Mouse (Mus musculus): ENCODE data around the gene Gm28036. TPM values are rescaled to one million over a fixed set of nuclear protein-coding genes. Genes with fewer than 3 reads are reported as not detected.
A peak's percentile ranks its signal among the peaks of the same experiment; 100 is the strongest.

Gene Gm28036
- polyA plus RNA-seq, 1 experiment from 2014 or later: 11.0 TPM

GRCm38 (mm10) chr2:156079674-156080073, 47.2 kb downstream of the Gm28036 start:
- Histone ChIP-seq H3K4me2 (no peak overlapping the region), H3K9me3 (replicated peaks) (no peaks in the 10 kb centered on the region), H3K36me3 (peaks cover 39% of the 10 kb centered on the region), H3K4me3 (replicated peaks) (no peak overlapping the region), H3K27me3 (replicated peaks) (no peaks in the 10 kb centered on the region), H3K27ac (replicated peaks) (no peak overlapping the region), H3K4me1 (peaks cover 7% of the 10 kb centered on the region), H3K9ac (replicated peaks) (no peak overlapping the region)
- WGBS: 48% methylated on average over 4 of the region's 4 CpGs
- ATAC-seq (ENCODE audit: low FRiP score): no peak

DNA sequence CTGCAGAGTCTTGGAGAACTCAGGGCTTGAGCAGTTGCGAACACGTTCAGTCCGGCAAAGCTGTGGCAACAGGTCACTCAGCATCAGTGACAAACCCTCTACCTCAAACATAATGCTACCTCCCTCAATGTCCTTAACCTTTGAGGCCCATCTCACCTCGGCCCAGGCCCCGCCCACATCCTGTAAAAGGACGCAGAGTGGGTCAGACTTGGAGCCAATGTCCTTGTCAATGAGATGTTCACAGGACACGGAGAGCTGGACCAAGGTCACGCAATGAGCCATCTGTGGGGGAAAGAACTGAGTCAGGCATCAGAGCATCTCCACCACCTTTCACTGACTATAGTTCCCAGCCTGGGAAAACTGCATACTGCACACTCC, 47.7 kb downstream of the Gm28036 start:
- WGBS: 90% methylated on average over 8 of the region's 8 CpGs
- H3K4me1 ChIP-seq: peaks cover 7% of the 10 kb centered on the region
- peaks cover 44% of the 10 kb centered on the region for H3K36me3 ChIP-seq
- H3K27me3 ChIP-seq (replicated peaks): no peaks in the 10 kb centered on the region
- no peak overlapping the region for H3K4me2 ChIP-seq
- H3K9ac ChIP-seq (replicated peaks): no peak overlapping the region
- ATAC-seq (ENCODE audit: low FRiP score): no peak
- no peaks in the 10 kb centered on the region for H3K9me3 ChIP-seq (replicated peaks)
- H3K27ac ChIP-seq (replicated peaks): no peak overlapping the region
- H3K4me3 ChIP-seq (replicated peaks): no peak overlapping the region

DNA sequence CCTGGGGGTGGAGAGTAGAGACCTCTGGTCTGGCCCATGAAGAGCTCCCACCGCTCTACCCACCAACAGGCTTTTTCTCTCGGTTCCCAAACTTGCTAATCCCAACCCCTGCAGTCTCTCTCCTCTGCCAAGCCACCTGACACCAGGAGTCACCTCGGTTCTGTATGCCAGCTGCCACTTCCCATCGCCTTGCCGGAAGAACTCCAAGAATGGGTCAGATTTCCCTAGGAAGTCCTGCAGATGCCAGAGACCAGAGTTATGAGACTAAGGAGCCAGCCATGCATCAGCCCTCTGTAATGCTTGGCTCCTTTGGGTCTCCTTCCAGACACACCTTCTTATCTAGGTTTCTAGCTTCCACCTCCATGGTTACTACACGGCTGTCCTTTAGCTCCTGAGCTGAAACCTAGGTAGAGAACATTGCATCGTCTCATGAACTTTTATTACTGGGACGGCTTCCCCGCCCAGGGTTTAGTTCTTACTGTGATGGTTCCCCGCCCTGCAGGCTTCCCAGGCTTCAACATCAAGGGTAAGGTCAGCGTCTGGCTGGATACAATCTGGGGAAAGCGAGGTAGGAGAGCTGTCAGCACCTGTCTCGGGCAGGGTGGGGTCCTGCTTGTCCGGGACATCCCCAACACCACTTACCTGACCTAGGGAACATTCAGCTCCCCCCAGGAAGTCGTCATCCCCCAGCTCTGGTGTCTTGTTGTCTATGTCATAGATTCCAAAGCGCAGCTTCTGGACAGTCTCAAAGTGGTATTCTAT, 48.3 kb downstream of the Gm28036 start:
- Histone ChIP-seq H3K4me1 (peaks cover 7% of the 10 kb centered on the region), H3K9ac (replicated peaks) (no peak overlapping the region), H3K36me3 (peaks cover 50% of the 10 kb centered on the region), H3K4me2 (no peak overlapping the region), H3K4me3 (replicated peaks) (no peak overlapping the region), H3K27ac (replicated peaks) (no peak overlapping the region), H3K27me3 (replicated peaks) (no peaks in the 10 kb centered on the region), H3K9me3 (replicated peaks) (no peaks in the 10 kb centered on the region)
- WGBS: 92% methylated on average over 16 of the region's 16 CpGs
- ATAC-seq (ENCODE audit: low FRiP score): no peak

- Histone ChIP-seq H3K4me2 (no peak overlapping the region), H3K36me3 (peaks cover 62% of the 10 kb centered on the region), H3K27me3 (replicated peaks) (no peaks in the 10 kb centered on the region), H3K9ac (replicated peaks) (no peak overlapping the region), H3K4me3 (replicated peaks) (no peak overlapping the region), H3K27ac (replicated peaks) (no peak overlapping the region), H3K4me1 (peaks cover 7% of the 10 kb centered on the region), H3K9me3 (replicated peaks) (no peaks in the 10 kb centered on the region)
- ATAC-seq (ENCODE audit: low FRiP score): no peak
- 96% methylated on average over 7 of the region's 7 CpGs for WGBS
Observed at GRCm38 (mm10) chr2:156077461-156077860, 49.4 kb downstream of the Gm28036 start.

DNA sequence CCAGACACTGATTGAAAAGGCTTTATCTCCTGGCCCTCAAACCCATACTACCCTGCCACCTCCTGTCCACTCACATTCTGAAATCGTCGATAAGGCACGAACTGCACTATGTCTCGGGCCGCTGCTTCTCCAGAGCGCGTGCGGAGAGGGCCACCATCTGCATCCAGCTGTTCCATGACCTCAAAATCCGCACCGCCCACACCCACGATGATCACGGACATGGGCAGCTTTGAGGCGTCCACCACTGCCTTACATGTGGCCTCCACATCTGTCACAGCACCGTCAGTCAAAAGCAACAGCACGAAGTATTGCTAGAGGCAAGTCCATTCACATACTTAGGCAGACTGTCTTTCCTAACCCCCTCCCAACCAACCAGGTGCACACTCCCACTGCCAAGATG, 53.2 kb downstream of the Gm28036 start:
- Histone ChIP-seq H3K9ac (replicated peaks) (no peak overlapping the region), H3K36me3 (peaks cover 91% of the 10 kb centered on the region), H3K4me2 (no peak overlapping the region), H3K4me3 (replicated peaks) (no peak overlapping the region), H3K27ac (replicated peaks) (no peak overlapping the region), H3K4me1 (no peaks in the 10 kb centered on the region), H3K27me3 (replicated peaks) (no peaks in the 10 kb centered on the region), H3K9me3 (replicated peaks) (no peaks in the 10 kb centered on the region)
- WGBS: 95% methylated on average over 15 of the region's 15 CpGs
- ATAC-seq (ENCODE audit: low FRiP score): no peak

GRCm38 (mm10) chr2:156071236-156071635, 55.7 kb downstream of the Gm28036 start:
- H3K9ac ChIP-seq (replicated peaks): no peak overlapping the region
- H3K36me3 ChIP-seq: peaks cover 78% of the 10 kb centered on the region
- H3K4me3 ChIP-seq (replicated peaks): no peak overlapping the region
- peaks cover 6% of the 10 kb centered on the region for H3K4me1 ChIP-seq
- no peaks in the 10 kb centered on the region for H3K27me3 ChIP-seq (replicated peaks)
- H3K27ac ChIP-seq (replicated peaks): no peak overlapping the region
- H3K4me2 ChIP-seq: no peak overlapping the region
- no peaks in the 10 kb centered on the region for H3K9me3 ChIP-seq (replicated peaks)
- ATAC-seq (ENCODE audit: low FRiP score): no peak
- 95% methylated on average over 10 of the region's 10 CpGs for WGBS

DNA sequence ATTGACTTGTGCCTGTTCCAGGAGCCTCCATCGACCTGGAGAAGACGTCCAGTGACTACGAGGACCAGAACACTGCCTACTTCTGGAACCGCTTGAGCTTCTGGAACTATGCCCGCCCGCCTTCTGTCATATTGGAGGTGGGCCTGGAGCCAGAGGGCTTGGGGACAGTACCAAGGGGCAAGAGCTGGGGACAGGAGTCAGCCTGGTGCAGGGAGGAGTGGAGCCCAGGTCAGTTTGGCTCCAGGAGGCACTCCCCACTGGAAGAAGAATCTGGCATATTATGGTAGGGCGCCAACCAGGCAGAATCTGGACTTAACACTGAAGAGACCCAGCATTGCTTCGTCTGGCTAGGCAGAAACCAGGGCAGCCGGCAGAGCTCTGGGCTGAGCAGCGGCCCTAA, 59.0 kb downstream of the Gm28036 start:
- peaks cover 13% of the 10 kb centered on the region for H3K4me1 ChIP-seq
- H3K9me3 ChIP-seq (replicated peaks): no peaks in the 10 kb centered on the region
- H3K9ac ChIP-seq (replicated peaks): no peak overlapping the region
- no peak overlapping the region for H3K4me2 ChIP-seq
- H3K4me3 ChIP-seq (replicated peaks): no peak overlapping the region
- H3K27me3 ChIP-seq (replicated peaks): no peaks in the 10 kb centered on the region
- WGBS: 94% methylated on average over 10 of the region's 10 CpGs
- ATAC-seq (ENCODE audit: low FRiP score): no peak
- peaks cover 45% of the 10 kb centered on the region for H3K36me3 ChIP-seq
- no peak overlapping the region for H3K27ac ChIP-seq (replicated peaks)

DNA sequence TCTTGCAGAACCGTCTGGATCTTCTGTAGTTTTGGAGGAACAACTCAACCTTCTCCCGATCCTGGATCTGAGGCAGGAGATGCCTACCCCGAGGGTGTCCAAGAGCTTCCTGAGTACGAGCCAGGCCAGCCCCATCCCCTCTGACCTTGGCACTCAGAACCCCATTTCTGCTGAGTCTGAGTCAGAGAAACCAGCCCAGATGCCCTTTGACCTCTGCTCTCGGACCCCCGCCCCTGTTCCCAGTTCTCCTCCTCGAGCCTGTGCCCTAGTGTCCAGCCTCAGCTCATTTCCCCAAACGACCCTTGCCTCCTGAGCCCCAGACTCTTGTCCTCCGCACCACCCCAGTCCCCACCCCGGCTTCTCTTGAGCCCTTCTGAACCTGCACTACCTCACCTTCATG, 60.8 kb downstream of the Gm28036 start:
- Histone ChIP-seq H3K4me1 (peaks cover 13% of the 10 kb centered on the region), H3K9me3 (replicated peaks) (no peaks in the 10 kb centered on the region), H3K27me3 (replicated peaks) (no peaks in the 10 kb centered on the region), H3K4me2 (peak overlapping the region; percentile 96), H3K4me3 (replicated peaks) (peak overlapping the region; percentile 81), H3K36me3 (peaks cover 29% of the 10 kb centered on the region), H3K27ac (replicated peaks) (0 out of 2 replicates have a peak overlapping the region, but pooled peaks have one; percentile 87), H3K9ac (replicated peaks) (peak overlapping the region; percentile 79)
- WGBS: 33% methylated on average over 10 of the region's 10 CpGs
- ATAC-seq (ENCODE audit: low FRiP score): peak; percentile 15; the same call in 1 of the 2 replicates

GRCm38 (mm10) chr2:156065099-156066041, 61.5 kb downstream of the Gm28036 start, which contains the start of gene Spag4:
TSS of gene Spag4 (plus strand) at chr2:156065175.
- under 1% methylated on average over 77 of the region's 81 CpGs for WGBS

DNA sequence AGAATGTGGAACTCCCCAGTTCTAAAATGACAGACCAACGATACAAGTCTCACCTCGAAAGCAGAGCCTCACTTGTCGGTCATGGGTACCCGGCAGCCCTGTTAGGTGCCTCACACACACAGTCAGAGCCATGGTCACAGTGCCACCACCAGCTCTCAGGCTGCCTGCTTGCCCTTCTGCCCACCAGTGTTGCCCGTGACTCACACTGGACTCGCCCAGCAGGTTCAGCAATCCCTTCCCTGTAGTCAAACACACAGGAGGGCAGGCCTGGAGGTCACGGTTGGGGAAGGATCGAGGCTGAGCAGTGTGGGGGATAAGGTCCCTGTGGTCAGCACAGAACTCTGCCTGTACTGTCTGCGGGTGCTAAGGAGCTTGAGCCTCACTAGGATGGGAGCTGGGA, 74.1 kb downstream of the Gm28036 start, which contains the start of gene Fer1l4:
Fer1l4 (minus strand) TSS at position 132 of the 400 bp plus-strand sequence.
- Histone ChIP-seq H3K27me3 (replicated peaks) (no peaks in the 10 kb centered on the region), H3K9ac (replicated peaks) (no peak within 1 kb of the TSS), H3K36me3 (no peaks in the 10 kb centered on the region), H3K4me3 (replicated peaks) (no peak within 1 kb of the TSS), H3K4me2 (no peak within 1 kb of the TSS), H3K4me1 (no peaks in the 10 kb centered on the region), H3K27ac (replicated peaks) (no peak within 1 kb of the TSS), H3K9me3 (replicated peaks) (no peaks in the 10 kb centered on the region)
- no peak for ATAC-seq (ENCODE audit: low FRiP score)
- 86% methylated on average over 9 of the region's 9 CpGs for WGBS

More at GRCm38 (mm10) chr2:156065099-156066041, 61.5 kb downstream of the Gm28036 start, which contains the start of gene Spag4:
- peak within 1 kb of the TSS; percentile 87 for H3K27ac ChIP-seq (replicated peaks)
- H3K4me1 ChIP-seq: peaks cover 13% of the 10 kb centered on the region
- no peaks in the 10 kb centered on the region for H3K27me3 ChIP-seq (replicated peaks)
- peak; percentile 82 for ATAC-seq (ENCODE audit: low FRiP score)
- H3K4me2 ChIP-seq: peak within 1 kb of the TSS; percentile 96
- H3K9me3 ChIP-seq (replicated peaks): no peaks in the 10 kb centered on the region
- H3K36me3 ChIP-seq: peaks cover 23% of the 10 kb centered on the region
- peak within 1 kb of the TSS; percentile 81 for H3K4me3 ChIP-seq (replicated peaks)
- H3K9ac ChIP-seq (replicated peaks): peak within 1 kb of the TSS; percentile 79

- Histone ChIP-seq H3K4me1 (no peaks in the 10 kb centered on the region), H3K9ac (replicated peaks) (no peak overlapping the region), H3K4me3 (replicated peaks) (no peak overlapping the region), H3K9me3 (replicated peaks) (no peaks in the 10 kb centered on the region), H3K27ac (replicated peaks) (no peak overlapping the region), H3K36me3 (no peaks in the 10 kb centered on the region), H3K27me3 (replicated peaks) (peaks cover 8% of the 10 kb centered on the region; the same call in 1 of the 2 replicates), H3K4me2 (peak overlapping the region; percentile 32)
- no peak for ATAC-seq (ENCODE audit: low FRiP score)
- WGBS: 6% methylated on average over 19 of the region's 19 CpGs
Observed at GRCm38 (mm10) chr2:156047929-156048328, 79.0 kb downstream of the Gm28036 start.
